Mouse (Mus musculus) megakaryocyte, embryonic 14.5 days (primary cell): ENCODE data around the gene Ift81.

ENCODE experiments used
- FLI1 ChIP-seq: IDR thresholded peaks from 2 replicates; pipeline ENCODE4 v1.6.1; 2012; ENCODE audit warnings: low read length, inconsistent platforms, mixed read lengths
- GATA1 ChIP-seq: IDR thresholded peaks from 3 replicates; pipeline ENCODE4 v1.6.1; 2012; ENCODE audit warnings: mixed read lengths, low read length, inconsistent platforms, borderline replicate concordance

- TF ChIP-seq GATA1 (no peak), FLI1 (no peak)
These were observed 93.8 kb downstream of the Ift81 start for GRCm38 (mm10) chr5:122520254-122521129.
